Mouse (Mus musculus): Measurements from ENCODE around the gene Oog2.

GRCm38 (mm10) chr4:144190419-144190818 is at the start of gene Oog2:
- TF ChIP-seq CTCF (IDR thresholded peaks at IDR 0.05; ENCODE audit: low read depth, low read length): no peak
- TF ChIP-seq POLR2A (IDR thresholded peaks at IDR 0.05; ENCODE audit: extremely low read depth, insufficient read depth, low read length): no peak
